Mouse (Mus musculus) 3134 (cell line): ENCODE measurements around the gene Gimap8.
A peak's percentile ranks its signal among the peaks of the same experiment; 100 is the strongest.
"Not testable (repeated sequence)": the region's sequence is repeated elsewhere in the genome, so short reads cannot be mapped to it uniquely, and the experiment has no call there.

Experiments used
- DNase-seq: peaks from one replicate; pipeline ENCODE4 v3.0.0-alpha.2; 2011; ENCODE audit warnings: low spot score; ENCODE audit not compliant: insufficient read length; ENCODE audit errors: extremely low read depth

The Gimap8 gene

GRCm38 (mm10) chr6:48646995-48647394, at the start of gene Gimap8:
Gimap8 (plus strand) TSS chr6:48647234.
- no peak for DNase-seq

GRCm38 (mm10) chr6:48600594-48600993, 46.4 kb upstream of the Gimap8 start:
- DNase-seq = no peak

GRCm38 (mm10) chr6:48601271-48602079, 45.6 kb upstream of the Gimap8 start, which contains the start of gene Zfp775:
Zfp775 (plus strand) TSS chr6:48602063.
- DNase-seq = peak; percentile 92

- no peak for DNase-seq
Measured at GRCm38 (mm10) chr6:48602080-48602741, 44.8 kb upstream of the Gimap8 start.

GRCm38 (mm10) chr6:48608124-48608523, 38.9 kb upstream of the Gimap8 start:
- DNase-seq = no peak

- DNase-seq = no peak
Measured at GRCm38 (mm10) chr6:48609512-48609911, 37.5 kb upstream of the Gimap8 start.

- no peak for DNase-seq
Measured at GRCm38 (mm10) chr6:48610657-48611056, 36.4 kb upstream of the Gimap8 start.

GRCm38 (mm10) chr6:48613464-48613863, 33.6 kb upstream of the Gimap8 start:
- DNase-seq = no peak

- no peak for DNase-seq
Measured at GRCm38 (mm10) chr6:48614756-48615155, 32.3 kb upstream of the Gimap8 start.

- DNase-seq = no peak
Measured at GRCm38 (mm10) chr6:48620031-48620430, 27.0 kb upstream of the Gimap8 start.

GRCm38 (mm10) chr6:48622186-48622843, 24.7 kb upstream of the Gimap8 start:
- not testable (repeated sequence) for DNase-seq

- no peak for DNase-seq
Measured at GRCm38 (mm10) chr6:48623460-48623859, 23.6 kb upstream of the Gimap8 start.

- no peak for DNase-seq
Measured at GRCm38 (mm10) chr6:48626464-48626863, 20.6 kb upstream of the Gimap8 start, which contains the start of gene AI854703. AI854703 (plus strand) TSS chr6:48626764.

GRCm38 (mm10) chr6:48626984-48627383, 20.1 kb upstream of the Gimap8 start:
- DNase-seq = no peak

- DNase-seq = no peak
Measured at GRCm38 (mm10) chr6:48627511-48627924, 19.5 kb upstream of the Gimap8 start.

- DNase-seq = no peak
Measured at GRCm38 (mm10) chr6:48628377-48628776, 18.7 kb upstream of the Gimap8 start.

GRCm38 (mm10) chr6:48628808-48629660, 18.0 kb upstream of the Gimap8 start:
- no peak for DNase-seq

- DNase-seq = no peak
Measured at GRCm38 (mm10) chr6:48629661-48630034, 17.4 kb upstream of the Gimap8 start.

- DNase-seq = no peak
Measured at GRCm38 (mm10) chr6:48630831-48631230, 16.2 kb upstream of the Gimap8 start.

- DNase-seq = no peak
Measured at GRCm38 (mm10) chr6:48635105-48635504, 11.9 kb upstream of the Gimap8 start.
